ENCODE assay signal across 8 mouse cellular contexts in the genomic region with DNA sequence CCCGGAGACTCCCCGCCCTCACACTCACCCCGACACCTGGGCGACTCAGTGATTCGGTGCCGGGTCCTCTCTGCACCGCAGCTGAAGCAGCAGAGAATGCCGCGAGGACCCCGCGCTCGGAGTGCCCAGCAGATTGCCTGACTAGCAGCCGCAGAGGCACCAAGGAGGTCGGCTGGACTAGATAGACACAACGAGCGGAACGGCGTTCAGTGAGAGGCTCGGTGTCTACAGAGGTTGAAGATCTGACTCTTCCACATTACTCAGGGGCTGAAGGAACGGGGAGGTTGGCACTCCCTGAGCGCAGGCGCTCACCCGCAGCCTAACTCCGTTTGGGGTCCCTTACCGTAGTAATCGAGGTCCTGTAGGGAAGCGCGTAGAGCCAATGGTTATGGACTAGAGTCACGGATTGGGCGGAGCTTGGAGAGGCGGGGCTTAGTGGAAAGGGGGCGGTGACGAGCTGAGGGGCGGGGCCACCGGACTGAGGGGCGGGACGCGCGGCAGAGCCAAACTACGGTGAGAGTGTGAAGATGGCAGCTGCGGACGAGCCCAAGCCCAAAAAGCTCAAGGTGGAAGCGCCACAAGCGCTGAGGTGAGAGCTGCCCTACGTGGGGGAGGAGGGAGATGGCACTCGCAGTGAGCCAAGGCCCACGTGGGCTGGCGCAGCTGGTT. TPM values are rescaled to one million over a fixed set of nuclear protein-coding genes. Genes with fewer than 3 reads are reported as not detected.
A peak's percentile ranks its signal among the peaks of the same experiment; 100 is the strongest.
DNase-seq lines count a peak whose midpoint lies in the region; ATAC-seq lines count a peak whose summit lies in the region.

Gene Ap3m1 (minus strand): TSS at position 397 of the 669 bp plus-strand sequence.
Gene Adk (plus strand): TSS at position 463 of the 669 bp plus-strand sequence.

- H3K9ac ChIP-seq in forebrain, embryonic 14.5 days (ENCODE audit: low read length), result peak within 1 kb of the TSS; percentile 87
- H3K9ac ChIP-seq in neural tube, embryonic 15.5 days (replicated peaks), result peak within 1 kb of the TSS; percentile 79

- no peaks in the 10 kb centered on the region for H3K27me3 ChIP-seq in forebrain, embryonic 14.5 days (replicated peaks; ENCODE audit: control insufficient read depth, insufficient read depth, low read length)
- H3K27me3 ChIP-seq in neural tube, embryonic 15.5 days (replicated peaks), result no peaks in the 10 kb centered on the region

- H3K4me3 ChIP-seq in forebrain, embryonic 14.5 days (ENCODE audit: low read depth, low read length), result peak within 1 kb of the TSS; percentile 92
- peak within 1 kb of the TSS; percentile 72 for H3K4me3 ChIP-seq in neural tube, embryonic 15.5 days (replicated peaks)

- H3K36me3 ChIP-seq in forebrain, embryonic 14.5 days (ENCODE audit: control insufficient read depth, insufficient read depth, low read length), result no peaks in the 10 kb centered on the region
- H3K36me3 ChIP-seq in neural tube, embryonic 15.5 days, result no peaks in the 10 kb centered on the region

- peak; percentile 96 for DNase-seq in ES-CJ7 (ENCODE audit: low read depth, low spot score)
- peak; percentile 87 for DNase-seq in cerebellum, adult 11 months
- peak; percentile 97 for DNase-seq in forebrain, embryonic 14.5 days (ENCODE audit: low spot score)
- peak; percentile 93 to 95 for DNase-seq in heart, postnatal 14 days
- peak; percentile 93 for DNase-seq in layer of hippocampus, adult 11-12 months (ENCODE audit: low spot score)
- peak; percentile 92 to 93 for DNase-seq in lung, adult 18-20 months
- peak; percentile 95 for DNase-seq in testis, postnatal 14 days (ENCODE audit: low spot score)

- no peaks in the 10 kb centered on the region for H3K9me3 ChIP-seq in forebrain, embryonic 14.5 days (replicated peaks; ENCODE audit: control insufficient read depth, low read length)
- no peaks in the 10 kb centered on the region for H3K9me3 ChIP-seq in neural tube, embryonic 15.5 days (replicated peaks)

- intact Hi-C loops in heart, postnatal 14 days (cut with DNase I), result loop anchor here (5.0 kb wide), 1 partner anchor 60 kb away; no protein-coding TSS in a partner anchor

- peak within 1 kb of the TSS; percentile 60 for H3K4me2 ChIP-seq in forebrain, embryonic 14.5 days (ENCODE audit: low read length)
- H3K4me2 ChIP-seq in neural tube, embryonic 15.5 days, result peak within 1 kb of the TSS; percentile 98

- H3K27ac ChIP-seq in forebrain, embryonic 14.5 days (ENCODE audit: low read depth, low read length), result peak within 1 kb of the TSS; percentile 68
- H3K27ac ChIP-seq in neural tube, embryonic 15.5 days (replicated peaks), result peak within 1 kb of the TSS; percentile 92

- peaks cover 9% of the 10 kb centered on the region for H3K4me1 ChIP-seq in forebrain, embryonic 14.5 days (ENCODE audit: control insufficient read depth, insufficient read depth, low read length)
- peaks cover 15% of the 10 kb centered on the region for H3K4me1 ChIP-seq in neural tube, embryonic 15.5 days

- under 1% methylated on average over 48 of the region's 48 CpGs for WGBS in forebrain, embryonic 14.5 days
- under 1% methylated on average over 48 of the region's 48 CpGs for WGBS in neural tube, embryonic 15.5 days

- peak; percentile 98 for ATAC-seq in forebrain, embryonic 14.5 days
- ATAC-seq in neural tube, embryonic 15.5 days (ENCODE audit: low FRiP score), result peak; percentile 98

RNA-seq across cellular contexts. Expression of gene Ap3m1, which starts in this region (rescaled TPM):
- 139 and 145 TPM in 2 replicates for polyA plus RNA-seq in forebrain, embryonic 14.5 days (2014; fragmentation: Nextera tagmentation; extraction: Ambion mirVana)
- 10 to 100 TPM; 69.5 to 71.4 TPM for total RNA-seq in heart, postnatal 14 days (2021)
- 73.8 and 74.6 TPM in 2 replicates for polyA plus RNA-seq in neural tube, embryonic 15.5 days (2015; fragmentation: Nextera tagmentation; extraction: Ambion mirVana)

RNA-seq across cellular contexts. Expression of gene Adk, which starts in this region (rescaled TPM):
- 79.9 and 81.7 TPM in 2 replicates for polyA plus RNA-seq in forebrain, embryonic 14.5 days (2014; fragmentation: Nextera tagmentation; extraction: Ambion mirVana)
- 100 to 1,000 TPM; 186 to 196 TPM for total RNA-seq in heart, postnatal 14 days (2021)
- 40.0 and 62.1 TPM in 2 replicates for polyA plus RNA-seq in neural tube, embryonic 15.5 days (2015; fragmentation: Nextera tagmentation; extraction: Ambion mirVana)

Comparison
In these comparisons a context has a peak if more than half of its experiments do, and no peak if none do; other contexts are left out.
1. Peak in every context shown above with its lines: DNase-seq, ATAC-seq, H3K4me3 ChIP-seq and H3K27ac ChIP-seq.